Mouse (Mus musculus): ENCODE data around the gene Rnf180.

DNA sequence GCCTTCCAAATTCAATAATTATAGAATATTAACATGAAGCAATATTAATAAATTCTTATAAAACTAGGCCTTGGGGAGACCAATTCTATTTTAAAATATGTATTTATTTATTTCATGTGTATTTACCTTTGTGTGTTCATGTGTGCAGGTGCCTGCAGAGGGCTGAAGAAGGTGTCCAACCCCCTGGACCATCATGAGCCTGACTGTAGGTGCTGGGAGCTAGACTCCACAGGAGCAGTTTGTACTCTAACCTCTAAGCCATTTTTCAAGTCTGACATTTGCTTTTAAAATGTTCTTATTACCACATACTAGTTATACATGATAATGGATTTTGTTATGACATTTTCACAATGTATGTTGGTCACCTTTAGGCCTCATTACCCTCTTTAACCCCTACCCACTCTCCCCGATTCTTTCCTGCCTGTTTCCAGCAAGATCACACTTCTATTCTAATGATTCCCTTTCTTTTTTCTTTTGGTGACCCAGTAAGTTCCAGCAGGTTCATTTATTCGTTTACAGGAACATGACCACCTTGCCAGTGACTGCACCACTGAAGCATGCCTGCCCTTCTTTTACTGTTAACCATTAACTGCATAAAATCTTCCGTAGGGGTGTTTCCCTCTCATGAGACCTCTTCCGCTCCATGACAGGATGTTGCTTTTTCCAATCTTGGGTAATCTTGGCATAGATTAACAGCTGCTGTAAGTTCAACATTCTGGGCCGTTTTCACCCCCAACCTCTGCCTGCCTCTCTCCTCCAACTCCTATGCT lies 36.8 kb upstream of the Rnf180 start:
- TF ChIP-seq POLR2A (IDR thresholded peaks at IDR 0.05; ENCODE audit: extremely low read depth, insufficient read depth, low read length) (no peak), CTCF (IDR thresholded peaks at IDR 0.05; ENCODE audit: low read depth, low read length) (no peak)
